Mouse (Mus musculus): ENCODE measurements around the gene Tmem109.

GRCm38 (mm10) chr19:10871328-10871961 is 10.4 kb downstream of the Tmem109 start:
- no peak for TF ChIP-seq SRF (IDR thresholded peaks at IDR 0.05; ENCODE audit: control insufficient read depth, insufficient read length, low read depth)
- no peak for TF ChIP-seq USF1 (IDR thresholded peaks at IDR 0.05; ENCODE audit: low read depth)
- no peak for TF ChIP-seq POLR2A (IDR thresholded peaks at IDR 0.05; ENCODE audit: insufficient read length, low read depth)
- no peak for TF ChIP-seq MAX (IDR thresholded peaks at IDR 0.05; ENCODE audit: low read depth)
- TF ChIP-seq E2F4 (IDR thresholded peaks at IDR 0.05; ENCODE audit: insufficient read depth), result no peak
- TF ChIP-seq TCF12 (IDR thresholded peaks at IDR 0.05; ENCODE audit: insufficient read depth, poor library complexity, severe bottlenecking), result no peak
- no peak for TF ChIP-seq CEBPB (IDR thresholded peaks at IDR 0.05; ENCODE audit: insufficient read depth, poor library complexity, severe bottlenecking)
- TF ChIP-seq REST (IDR thresholded peaks at IDR 0.05; ENCODE audit: insufficient read depth, insufficient read length), result no peak
- no peak for TF ChIP-seq MYOD1 (IDR thresholded peaks at IDR 0.05; ENCODE audit: control insufficient read depth in 1 of 3, insufficient read length in 2 of 3, low read depth in 2 of 3)
- TF ChIP-seq POLR2AphosphoS2 (IDR thresholded peaks at IDR 0.05; ENCODE audit: insufficient read length, low read depth), result no peak

Measured in myocyte (in vitro differentiated cells).